Mouse (Mus musculus): ENCODE data around the gene Ppp1r26.
A peak's percentile ranks its signal among the peaks of the same experiment; 100 is the strongest.

DNA sequence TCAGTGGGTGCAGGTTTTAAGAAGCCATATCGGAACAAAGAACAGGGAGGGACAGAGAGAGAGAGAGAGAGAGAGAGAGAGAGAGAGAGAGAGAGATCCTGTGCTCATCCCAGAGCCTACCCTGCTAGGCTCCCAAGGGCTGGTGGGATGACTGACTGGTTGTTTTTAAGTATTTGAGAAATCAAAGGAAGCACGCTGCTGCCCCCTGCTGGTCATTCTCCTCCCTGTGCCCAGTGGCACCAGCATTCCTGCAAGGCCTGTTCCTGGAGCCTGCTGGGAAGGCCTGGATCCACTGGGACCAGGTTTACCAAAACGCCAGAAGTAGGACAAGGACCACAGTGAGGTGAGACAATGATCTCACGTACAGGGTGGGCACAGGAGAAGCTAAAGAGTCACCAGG lies 26.7 kb upstream of the Ppp1r26 start:
- TF ChIP-seq CTCF (IDR thresholded peaks at IDR 0.05; ENCODE audit: low read depth) (peak; percentile 90), EP300 (optimal IDR thresholded peaks at IDR 0.05) (no peak)
